Mouse (Mus musculus) heart, embryonic 13.5 days (tissue): ENCODE measurements around the gene Insig2. TPM values are rescaled to one million over a fixed set of nuclear protein-coding genes. Genes with fewer than 3 reads are reported as not detected.

ENCODE experiments used
- ATAC-seq: fragments of 200-750 bp; cut with Nextera tagmentation; 2 replicates; pipeline ENCODE4 v1.8.0; 2017; ENCODE audit warnings: moderate TSS enrichment; ENCODE audit not compliant: insufficient number of reproducible peaks, low FRiP score, low TSS enrichment; ENCODE audit errors: extremely low read depth
- H3K27ac ChIP-seq: fragments of 300-500 bp; sonication (generic); replicated peaks from 2 replicates; pipeline ENCODE4 v1.5.1; 2015; ENCODE audit warnings: moderate library complexity, mild to moderate bottlenecking, inconsistent platforms
- H3K27me3 ChIP-seq: fragments of 300-500 bp; sonication (generic); replicated peaks from 2 replicates; pipeline ENCODE4 v1.6.1; 2015; ENCODE audit warnings: mild to moderate bottlenecking, inconsistent platforms
- H3K36me3 ChIP-seq: fragments of 300-500 bp; sonication (generic); 2 replicates; pipeline ENCODE4 v1.6.1; 2015; ENCODE audit warnings: mild to moderate bottlenecking, inconsistent platforms
- H3K4me1 ChIP-seq: fragments of 300-500 bp; sonication (generic); 2 replicates; pipeline ENCODE4 v1.6.1; 2015; ENCODE audit warnings: inconsistent platforms
- H3K4me2 ChIP-seq: fragments of 300-500 bp; sonication (generic); 2 replicates; pipeline ENCODE4 v1.6.1; 2015; ENCODE audit warnings: inconsistent platforms, mild to moderate bottlenecking, moderate library complexity
- H3K4me3 ChIP-seq: fragments of 300-500 bp; sonication (generic); 2 replicates; pipeline ENCODE4 v1.5.1; 2015; ENCODE audit warnings: moderate library complexity, mild to moderate bottlenecking, inconsistent platforms
- H3K9ac ChIP-seq: fragments of 300-500 bp; sonication (generic); 2 replicates; pipeline ENCODE4 v1.6.1; 2015; ENCODE audit warnings: inconsistent platforms, mild to moderate bottlenecking, moderate library complexity
- H3K9me3 ChIP-seq: fragments of 300-500 bp; sonication (generic); 2 replicates; pipeline ENCODE4 v1.6.1; 2016; ENCODE audit warnings: inconsistent platforms
- WGBS: fragments of 180-500 bp; shearing (Covaris S2); methylation state at CpG from one replicate; pipeline ENCODE4 v1.1.7; 2015; ENCODE audit warnings: mixed read lengths; 5-methylcytosine and 5-hydroxymethylcytosine counted together
- polyA plus RNA-seq: library from polyadenylated mRNA; unstranded; fragments of >200 nt; fragmentation: Nextera tagmentation; extraction: Ambion mirVana; gene quantifications from 2 replicates; pipeline ENCODE4 v1.2.1, GENCODE M21; 2015

Insig2 gene
- polyA plus RNA-seq, 1 experiment from 2014 or later: 37.6 TPM

- no peak overlapping the region for H3K4me2 ChIP-seq
- H3K9me3 ChIP-seq: no peaks in the 10 kb centered on the region
- H3K27ac ChIP-seq: no peak overlapping the region
- H3K9ac ChIP-seq: no peak overlapping the region
- 65% methylated on average over 3 of the region's 3 CpGs for WGBS
- no peaks in the 10 kb centered on the region for H3K4me1 ChIP-seq
- H3K4me3 ChIP-seq: no peak overlapping the region
- H3K27me3 ChIP-seq: no peaks in the 10 kb centered on the region
- H3K36me3 ChIP-seq: no peaks in the 10 kb centered on the region
- no peak for ATAC-seq
Measured at GRCm38 (mm10) chr1:121278370-121278769, 54.0 kb downstream of the Insig2 start.

GRCm38 (mm10) chr1:121277466-121277865, 54.9 kb downstream of the Insig2 start:
- H3K27me3 ChIP-seq: no peaks in the 10 kb centered on the region
- H3K36me3 ChIP-seq: no peaks in the 10 kb centered on the region
- ATAC-seq: no peak
- no peak overlapping the region for H3K9ac ChIP-seq
- no peak overlapping the region for H3K4me2 ChIP-seq
- WGBS: 84% methylated on average over 4 of the region's 4 CpGs
- H3K27ac ChIP-seq: no peak overlapping the region
- H3K4me1 ChIP-seq: no peaks in the 10 kb centered on the region
- H3K9me3 ChIP-seq: no peaks in the 10 kb centered on the region
- H3K4me3 ChIP-seq: no peak overlapping the region

GRCm38 (mm10) chr1:121275961-121276506, 56.4 kb downstream of the Insig2 start:
- H3K9me3 ChIP-seq: no peaks in the 10 kb centered on the region
- H3K36me3 ChIP-seq: no peaks in the 10 kb centered on the region
- WGBS: 61% methylated on average over 3 of the region's 3 CpGs
- no peak overlapping the region for H3K9ac ChIP-seq
- no peaks in the 10 kb centered on the region for H3K4me1 ChIP-seq
- H3K4me3 ChIP-seq: no peak overlapping the region
- H3K27me3 ChIP-seq: no peaks in the 10 kb centered on the region
- no peak overlapping the region for H3K27ac ChIP-seq
- H3K4me2 ChIP-seq: no peak overlapping the region
- no peak for ATAC-seq

GRCm38 (mm10) chr1:121260171-121260741, 72.1 kb downstream of the Insig2 start:
- no peak for ATAC-seq
- Histone ChIP-seq H3K9me3 (no peaks in the 10 kb centered on the region), H3K4me2 (no peak overlapping the region), H3K4me1 (no peaks in the 10 kb centered on the region), H3K4me3 (no peak overlapping the region), H3K36me3 (no peaks in the 10 kb centered on the region), H3K9ac (no peak overlapping the region), H3K27ac (no peak overlapping the region), H3K27me3 (no peaks in the 10 kb centered on the region)
- 65% methylated on average over 9 of the region's 9 CpGs for WGBS

Other genes starting within 250 kb of the Insig2 start
- 6.3 and 8.0 TPM in 2 replicates for gene Ccdc93, start 98.5 kb upstream of the Insig2 start, polyA plus RNA-seq
- 0.27 and 0.48 TPM in 2 replicates for gene Htr5b, start 195.9 kb upstream of the Insig2 start, polyA plus RNA-seq
- 33.9 and 34.8 TPM in 2 replicates for gene Ddx18, start 235.4 kb upstream of the Insig2 start, polyA plus RNA-seq